Comparison of ENCODE assay signal across 8 mouse cellular contexts in genomic region chr8:125465156-125465821, GRCm38 (mm10).
A peak's percentile ranks its signal among the peaks of the same experiment; 100 is the strongest.
DNase-seq lines count a peak whose midpoint lies in the region; ATAC-seq lines count a peak whose summit lies in the region.

No protein-coding gene starts in this region.

- DNase-seq in lung, postnatal 14 days, result no peak
- peak; percentile 61 for DNase-seq in mesoderm, embryonic 11.5 days (ENCODE audit: low read depth, low spot score)
- no peak for DNase-seq in right cerebral cortex, postnatal 36 days (ENCODE audit: low spot score in 2 of 2)
- DNase-seq in adrenal gland, postnatal 14 days, result no peak
- DNase-seq in cerebellum, adult 18-20 months, result no peak
- DNase-seq in cerebellum, postnatal 10 days, result no peak

- H3K36me3 ChIP-seq in lung, embryonic 15.5 days, result peaks cover 30% of the 10 kb centered on the region
- H3K36me3 ChIP-seq in hindbrain, embryonic 12.5 days, result peaks cover 36% of the 10 kb centered on the region

- H3K4me1 ChIP-seq in lung, embryonic 15.5 days, result 0 out of 2 replicates have a peak, but pooled peaks cover 6% of the 10 kb centered on the region
- H3K4me1 ChIP-seq in hindbrain, embryonic 12.5 days, result peaks cover 43% of the 10 kb centered on the region

- H3K27ac ChIP-seq in lung, embryonic 15.5 days, result no peak overlapping the region
- no peak overlapping the region for H3K27ac ChIP-seq in hindbrain, embryonic 12.5 days

- no peaks in the 10 kb centered on the region for H3K27me3 ChIP-seq in lung, embryonic 15.5 days
- H3K27me3 ChIP-seq in hindbrain, embryonic 12.5 days, result peaks cover 2% of the 10 kb centered on the region; the same call in 1 of the 2 replicates

- no peaks in the 10 kb centered on the region for H3K9me3 ChIP-seq in lung, embryonic 15.5 days
- H3K9me3 ChIP-seq in hindbrain, embryonic 12.5 days (replicated peaks), result no peaks in the 10 kb centered on the region

- 62% methylated on average over 6 of the region's 6 CpGs for WGBS in lung, embryonic 15.5 days
- WGBS in hindbrain, embryonic 12.5 days, result 17% methylated on average over 6 of the region's 6 CpGs

- no peak overlapping the region for H3K4me2 ChIP-seq in lung, embryonic 15.5 days
- no peak overlapping the region for H3K4me2 ChIP-seq in hindbrain, embryonic 12.5 days (replicated peaks)

- H3K9ac ChIP-seq in lung, embryonic 15.5 days, result no peak overlapping the region
- H3K9ac ChIP-seq in hindbrain, embryonic 12.5 days, result no peak overlapping the region

- H3K4me3 ChIP-seq in lung, embryonic 15.5 days, result no peak overlapping the region
- no peak overlapping the region for H3K4me3 ChIP-seq in hindbrain, embryonic 12.5 days

- 0 out of 2 replicates have a peak, but pooled peaks have one; percentile 27 for ATAC-seq in lung, embryonic 15.5 days (ENCODE audit: borderline replicate concordance, extremely low read depth, low FRiP score, low TSS enrichment)
- ATAC-seq in hindbrain, embryonic 12.5 days (ENCODE audit: low FRiP score), result peak; percentile 66; the same call in 1 of the 2 replicates
